Mouse (Mus musculus) liver, postnatal 0 days (tissue): ENCODE data around the gene Mpc1.

Experiments used
- CTCF ChIP-seq: sonication (generic); IDR thresholded peaks from 2 replicates; pipeline ENCODE4 v1.5.1; 2016; ENCODE audit warnings: antibody characterized with exemption, low read depth
- EP300 ChIP-seq: IDR thresholded peaks from 2 replicates; pipeline ENCODE4 v1.6.1; 2016; ENCODE audit warnings: antibody characterized with exemption, low read depth, mild to moderate bottlenecking

GRCm38 (mm10) chr17:8277266-8277665 lies 5.4 kb upstream of the Mpc1 start:
- no peak for TF ChIP-seq CTCF
- no peak for TF ChIP-seq EP300
